Mouse (Mus musculus): ENCODE measurements around the gene Gm6525.

DNA sequence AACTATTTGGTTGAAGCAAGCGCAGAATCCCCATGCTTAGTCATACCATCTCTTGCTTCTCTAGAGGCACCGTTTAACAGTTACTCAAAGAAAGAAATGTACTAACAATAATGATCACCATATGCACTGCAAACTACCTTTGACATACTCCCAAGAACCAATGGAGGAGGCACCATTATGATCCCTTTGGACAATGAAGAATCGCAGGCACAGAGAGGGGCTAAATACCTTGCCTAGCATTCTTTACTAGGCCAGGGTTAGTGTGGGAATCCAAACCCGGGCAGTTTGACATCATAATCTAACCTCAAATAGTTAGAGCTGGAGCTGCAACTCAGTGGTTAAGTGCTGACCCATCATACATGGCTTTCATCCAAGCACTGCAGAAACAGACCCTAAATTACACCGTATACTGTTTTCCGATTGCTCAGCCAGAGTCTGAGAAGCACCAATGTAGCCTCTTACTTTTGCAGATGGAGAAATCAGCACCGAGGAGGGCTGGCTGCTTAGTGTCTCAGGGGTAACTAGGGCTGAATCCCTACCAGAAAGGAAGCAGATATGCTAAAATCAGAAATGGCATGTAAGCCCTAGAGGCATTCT lies 35.1 kb downstream of the Gm6525 start:
- TF ChIP-seq CTCF (IDR thresholded peaks at IDR 0.05): no peak
- TF ChIP-seq EP300 (IDR thresholded peaks at IDR 0.05): no peak

Measured in lung, postnatal 0 days (tissue).